Mouse (Mus musculus) heart, postnatal 25 days (tissue): ENCODE data around the gene Cd200r3. TPM values are rescaled to one million over a fixed set of nuclear protein-coding genes. Genes with fewer than 3 reads are reported as not detected.

Experiments used
- DNase-seq: peaks from one replicate; pipeline ENCODE4 v3.0.0; 2022; ENCODE audit warnings: low spot score
- intact Hi-C: fragments of 180-260 bp; cut with DNase I; formaldehyde crosslinking; loops from one replicate; pipeline ENCODE4 v1.15.1; 2025
- total RNA-seq, 2 experiments: library from RNA; stranded (reverse); gene quantifications; 2 replicates each; pipeline ENCODE4 v1.2.3; 2021

Cd200r3 gene
- total RNA-seq, 2 experiments from 2014 or later: not detected

GRCm38 (mm10) chr16:45029080-45029479 is 85.6 kb downstream of the Cd200r3 start:
- intact Hi-C loops: loop anchor here (2.0 kb wide), 1 partner anchor 68 kb away; no protein-coding TSS in a partner anchor
- DNase-seq: no peak

GRCm38 (mm10) chr16:45029493-45029892 is 86.0 kb downstream of the Cd200r3 start:
- intact Hi-C loops: loop anchor here (2.0 kb wide), 1 partner anchor 69 kb away; no protein-coding TSS in a partner anchor

GRCm38 (mm10) chr16:45030127-45030526 is 86.6 kb downstream of the Cd200r3 start:
- no peak for DNase-seq
- intact Hi-C loops: loop anchor here (5.0 kb wide), 1 partner anchor 37 kb away; no protein-coding TSS in a partner anchor

More at GRCm38 (mm10) chr16:45029493-45029892, 86.0 kb downstream of the Cd200r3 start:
- DNase-seq: no peak

GRCm38 (mm10) chr16:45030796-45031195 is 87.3 kb downstream of the Cd200r3 start:
- peak; percentile 21 for DNase-seq
- intact Hi-C loops: loop anchor here (5.0 kb wide), 1 partner anchor 37 kb away; no protein-coding TSS in a partner anchor

Other genes with a start within 250 kb of the Cd200r3 start
- gene Nepro, start 219.4 kb upstream of the Cd200r3 start, total RNA-seq: 1 to 10 TPM; 3.5 to 4.2 TPM
- gene Gtpbp8, start 197.3 kb upstream of the Cd200r3 start, total RNA-seq: 10 to 100 TPM in 1 of 2 experiments, 1 to 10 TPM in 1; 9.8 to 13.0 TPM
- under 1 TPM; 0.48 to 0.49 TPM for gene Cd200r1, start 177.9 kb upstream of the Cd200r3 start, total RNA-seq
- not detected for gene Cd200r4, start 131.9 kb upstream of the Cd200r3 start, total RNA-seq
- not detected for gene Cd200r2, start 76.6 kb upstream of the Cd200r3 start, total RNA-seq
- gene Ccdc80, start 149.7 kb downstream of the Cd200r3 start, total RNA-seq: 10 to 100 TPM; 83.0 to 90.7 TPM
- gene Slc35a5, start 215.0 kb downstream of the Cd200r3 start, total RNA-seq: 10 to 100 TPM; 10.9 to 11.0 TPM
- gene Atg3, start 215.1 kb downstream of the Cd200r3 start, total RNA-seq: 10 to 100 TPM; 19.1 to 22.1 TPM